Mouse (Mus musculus): ENCODE data around the gene Rmnd1. TPM values are rescaled to one million over a fixed set of nuclear protein-coding genes. Genes with fewer than 3 reads are reported as not detected.

Gene Rmnd1
- polyA plus RNA-seq (2015; fragmentation: Nextera tagmentation; extraction: Ambion mirVana): 43.1 and 44.3 TPM in 2 replicates

GRCm38 (mm10) chr10:4432123-4432931 is at the start of gene Rmnd1, which contains the start of gene Armt1:
TSS of gene Rmnd1 (minus strand) at chr10:4432388.
TSS of gene Armt1 (plus strand) at chr10:4432467.
- no peaks in the 10 kb centered on the region for H3K27me3 ChIP-seq (ENCODE audit: control insufficient read depth, insufficient read depth, low read length)
- H3K4me1 ChIP-seq (ENCODE audit: control insufficient read depth, insufficient read depth, low read length): peaks cover 14% of the 10 kb centered on the region
- peak within 1 kb of the TSS; percentile 82 for H3K4me3 ChIP-seq (replicated peaks; ENCODE audit: low read length)
- WGBS: under 1% methylated on average over 75 of the region's 75 CpGs
- H3K9me3 ChIP-seq (replicated peaks; ENCODE audit: control insufficient read depth, low read length): no peaks in the 10 kb centered on the region
- no peaks in the 10 kb centered on the region; the same call in 1 of the 2 replicates for H3K36me3 ChIP-seq (ENCODE audit: control insufficient read depth, insufficient read depth, low read length)
- peak within 1 kb of the TSS; percentile 93 for H3K27ac ChIP-seq (ENCODE audit: low read length)
- peak; percentile 97 for ATAC-seq (ENCODE audit: insufficient read depth, low FRiP score)
- H3K9ac ChIP-seq (ENCODE audit: low read length): peak within 1 kb of the TSS; percentile 82
- H3K4me2 ChIP-seq (ENCODE audit: low read depth, low read length): peak within 1 kb of the TSS; percentile 90

GRCm38 (mm10) chr10:4481695-4482094 is 49.5 kb upstream of the Rmnd1 start:
- H3K36me3 ChIP-seq (ENCODE audit: control insufficient read depth, insufficient read depth, low read length): no peaks in the 10 kb centered on the region

GRCm38 (mm10) chr10:4480929-4481328 is 48.7 kb upstream of the Rmnd1 start:
- 51% methylated on average over 3 of the region's 3 CpGs for WGBS
- ATAC-seq (ENCODE audit: insufficient read depth, low FRiP score): no peak
- H3K9ac ChIP-seq (ENCODE audit: low read length): no peak overlapping the region
- H3K4me2 ChIP-seq (ENCODE audit: low read depth, low read length): no peak overlapping the region
- 0 out of 2 replicates have a peak, but pooled peaks cover 4% of the 10 kb centered on the region for H3K4me1 ChIP-seq (ENCODE audit: control insufficient read depth, insufficient read depth, low read length)
- H3K4me3 ChIP-seq (replicated peaks; ENCODE audit: low read length): no peak overlapping the region
- no peaks in the 10 kb centered on the region for H3K36me3 ChIP-seq (ENCODE audit: control insufficient read depth, insufficient read depth, low read length)
- H3K27me3 ChIP-seq (ENCODE audit: control insufficient read depth, insufficient read depth, low read length): no peaks in the 10 kb centered on the region
- no peaks in the 10 kb centered on the region for H3K9me3 ChIP-seq (replicated peaks; ENCODE audit: control insufficient read depth, low read length)
- H3K27ac ChIP-seq (ENCODE audit: low read length): no peak overlapping the region

More at GRCm38 (mm10) chr10:4481695-4482094, 49.5 kb upstream of the Rmnd1 start:
- WGBS: 82% methylated on average over 8 of the region's 8 CpGs
- no peak overlapping the region for H3K4me2 ChIP-seq (ENCODE audit: low read depth, low read length)
- no peak overlapping the region for H3K27ac ChIP-seq (ENCODE audit: low read length)
- no peaks in the 10 kb centered on the region for H3K9me3 ChIP-seq (replicated peaks; ENCODE audit: control insufficient read depth, low read length)
- no peak overlapping the region for H3K9ac ChIP-seq (ENCODE audit: low read length)
- H3K4me3 ChIP-seq (replicated peaks; ENCODE audit: low read length): no peak overlapping the region
- H3K4me1 ChIP-seq (ENCODE audit: control insufficient read depth, insufficient read depth, low read length): 0 out of 2 replicates have a peak, but pooled peaks cover 4% of the 10 kb centered on the region
- no peak for ATAC-seq (ENCODE audit: insufficient read depth, low FRiP score)
- no peaks in the 10 kb centered on the region for H3K27me3 ChIP-seq (ENCODE audit: control insufficient read depth, insufficient read depth, low read length)

- Histone ChIP-seq H3K9ac (ENCODE audit: low read length) (no peak overlapping the region), H3K27ac (ENCODE audit: low read length) (no peak overlapping the region), H3K36me3 (ENCODE audit: control insufficient read depth, insufficient read depth, low read length) (no peaks in the 10 kb centered on the region), H3K4me2 (ENCODE audit: low read depth, low read length) (no peak overlapping the region), H3K4me1 (ENCODE audit: control insufficient read depth, insufficient read depth, low read length) (0 out of 2 replicates have a peak, but pooled peaks cover 4% of the 10 kb centered on the region), H3K27me3 (ENCODE audit: control insufficient read depth, insufficient read depth, low read length) (no peaks in the 10 kb centered on the region), H3K4me3 (replicated peaks; ENCODE audit: low read length) (no peak overlapping the region), H3K9me3 (replicated peaks; ENCODE audit: control insufficient read depth, low read length) (no peaks in the 10 kb centered on the region)
- ATAC-seq (ENCODE audit: insufficient read depth, low FRiP score): no peak
- 81% methylated on average over 5 of the region's 5 CpGs for WGBS
Measured at GRCm38 (mm10) chr10:4476604-4477003, 44.4 kb upstream of the Rmnd1 start.

GRCm38 (mm10) chr10:4475431-4475830 is 43.2 kb upstream of the Rmnd1 start:
- no peak overlapping the region for H3K9ac ChIP-seq (ENCODE audit: low read length)
- no peaks in the 10 kb centered on the region for H3K36me3 ChIP-seq (ENCODE audit: control insufficient read depth, insufficient read depth, low read length)
- H3K4me2 ChIP-seq (ENCODE audit: low read depth, low read length): no peak overlapping the region
- no peaks in the 10 kb centered on the region for H3K9me3 ChIP-seq (replicated peaks; ENCODE audit: control insufficient read depth, low read length)
- H3K27me3 ChIP-seq (ENCODE audit: control insufficient read depth, insufficient read depth, low read length): no peaks in the 10 kb centered on the region
- no peak overlapping the region for H3K4me3 ChIP-seq (replicated peaks; ENCODE audit: low read length)
- ATAC-seq (ENCODE audit: insufficient read depth, low FRiP score): no peak
- WGBS: 65% methylated on average over 3 of the region's 3 CpGs
- H3K4me1 ChIP-seq (ENCODE audit: control insufficient read depth, insufficient read depth, low read length): 0 out of 2 replicates have a peak, but pooled peaks cover 4% of the 10 kb centered on the region
- H3K27ac ChIP-seq (ENCODE audit: low read length): no peak overlapping the region

- 42% methylated on average over 11 of the region's 11 CpGs for WGBS
- no peak overlapping the region for H3K4me3 ChIP-seq (replicated peaks; ENCODE audit: low read length)
- peak; percentile 47; the same call in 1 of the 2 replicates for ATAC-seq (ENCODE audit: insufficient read depth, low FRiP score)
- H3K4me2 ChIP-seq (ENCODE audit: low read depth, low read length): no peak overlapping the region
- no peaks in the 10 kb centered on the region for H3K27me3 ChIP-seq (ENCODE audit: control insufficient read depth, insufficient read depth, low read length)
- no peaks in the 10 kb centered on the region for H3K4me1 ChIP-seq (ENCODE audit: control insufficient read depth, insufficient read depth, low read length)
- H3K27ac ChIP-seq (ENCODE audit: low read length): no peak overlapping the region
- H3K36me3 ChIP-seq (ENCODE audit: control insufficient read depth, insufficient read depth, low read length): no peaks in the 10 kb centered on the region
- H3K9me3 ChIP-seq (replicated peaks; ENCODE audit: control insufficient read depth, low read length): no peaks in the 10 kb centered on the region
- no peak overlapping the region for H3K9ac ChIP-seq (ENCODE audit: low read length)
Measured at GRCm38 (mm10) chr10:4473591-4473993, 41.4 kb upstream of the Rmnd1 start.

GRCm38 (mm10) chr10:4469406-4469805 is 37.2 kb upstream of the Rmnd1 start:
- no peak overlapping the region for H3K4me2 ChIP-seq (ENCODE audit: low read depth, low read length)
- H3K36me3 ChIP-seq (ENCODE audit: control insufficient read depth, insufficient read depth, low read length): no peaks in the 10 kb centered on the region
- no peak overlapping the region for H3K4me3 ChIP-seq (replicated peaks; ENCODE audit: low read length)
- ATAC-seq (ENCODE audit: insufficient read depth, low FRiP score): no peak
- WGBS: 72% methylated on average over 3 of the region's 3 CpGs
- no peaks in the 10 kb centered on the region for H3K4me1 ChIP-seq (ENCODE audit: control insufficient read depth, insufficient read depth, low read length)
- no peak overlapping the region for H3K27ac ChIP-seq (ENCODE audit: low read length)
- no peaks in the 10 kb centered on the region for H3K27me3 ChIP-seq (ENCODE audit: control insufficient read depth, insufficient read depth, low read length)
- no peak overlapping the region for H3K9ac ChIP-seq (ENCODE audit: low read length)
- H3K9me3 ChIP-seq (replicated peaks; ENCODE audit: control insufficient read depth, low read length): no peaks in the 10 kb centered on the region

- H3K27me3 ChIP-seq (ENCODE audit: control insufficient read depth, insufficient read depth, low read length): no peaks in the 10 kb centered on the region
- no peak overlapping the region for H3K4me3 ChIP-seq (replicated peaks; ENCODE audit: low read length)
- H3K27ac ChIP-seq (ENCODE audit: low read length): no peak overlapping the region
- H3K9me3 ChIP-seq (replicated peaks; ENCODE audit: control insufficient read depth, low read length): no peaks in the 10 kb centered on the region
- no peak for ATAC-seq (ENCODE audit: insufficient read depth, low FRiP score)
- H3K4me1 ChIP-seq (ENCODE audit: control insufficient read depth, insufficient read depth, low read length): no peaks in the 10 kb centered on the region
- no peak overlapping the region for H3K9ac ChIP-seq (ENCODE audit: low read length)
- WGBS: 67% methylated on average over 7 of the region's 7 CpGs
- no peaks in the 10 kb centered on the region for H3K36me3 ChIP-seq (ENCODE audit: control insufficient read depth, insufficient read depth, low read length)
- no peak overlapping the region for H3K4me2 ChIP-seq (ENCODE audit: low read depth, low read length)
Measured at GRCm38 (mm10) chr10:4465799-4466198, 33.6 kb upstream of the Rmnd1 start.

GRCm38 (mm10) chr10:4460201-4460600 is 28.0 kb upstream of the Rmnd1 start:
- no peak for ATAC-seq (ENCODE audit: insufficient read depth, low FRiP score)
- 93% methylated on average over 2 of the region's 2 CpGs for WGBS
- H3K4me3 ChIP-seq (replicated peaks; ENCODE audit: low read length): no peak overlapping the region
- H3K4me2 ChIP-seq (ENCODE audit: low read depth, low read length): no peak overlapping the region
- peaks cover under 1% of the 10 kb centered on the region; the same call in 1 of the 2 replicates for H3K36me3 ChIP-seq (ENCODE audit: control insufficient read depth, insufficient read depth, low read length)
- no peaks in the 10 kb centered on the region for H3K4me1 ChIP-seq (ENCODE audit: control insufficient read depth, insufficient read depth, low read length)
- H3K27me3 ChIP-seq (ENCODE audit: control insufficient read depth, insufficient read depth, low read length): no peaks in the 10 kb centered on the region
- no peak overlapping the region for H3K9ac ChIP-seq (ENCODE audit: low read length)
- no peaks in the 10 kb centered on the region for H3K9me3 ChIP-seq (replicated peaks; ENCODE audit: control insufficient read depth, low read length)
- no peak overlapping the region for H3K27ac ChIP-seq (ENCODE audit: low read length)

Measured in stomach, embryonic 16.5 days (tissue).